Mouse (Mus musculus) myocyte (in vitro differentiated cells): ENCODE measurements at regions not wholly inside any gene's neighbourhood (a gene's known extent, or its start where the extent isn't known, plus 50 kb on each side); places are given as distances from the start of the nearest gene placed in this dataset.

ENCODE experiments used
- H3K27me3 ChIP-seq: one replicate; pipeline ENCODE4 v1.6.1; 2011; ENCODE audit not compliant: control insufficient read depth, insufficient read depth, insufficient read length
- H3K36me3 ChIP-seq: one replicate; pipeline ENCODE4 v1.6.1; 2011; ENCODE audit not compliant: control insufficient read depth, insufficient read depth
- H3K4me2 ChIP-seq: one replicate; pipeline ENCODE4 v1.6.1; 2011; ENCODE audit warnings: low read depth, control low read depth
- H3K4me3 ChIP-seq: one replicate; pipeline ENCODE4 v1.5.1; 2011; ENCODE audit warnings: mild to moderate bottlenecking, control low read depth, moderate library complexity
- H3K79me2 ChIP-seq: one replicate; pipeline ENCODE4 v1.6.1; 2011; ENCODE audit not compliant: control insufficient read depth, insufficient read depth
- H3ac ChIP-seq: one replicate; pipeline ENCODE4 v1.6.1; 2011; ENCODE audit not compliant: control insufficient read depth, insufficient read length
- CEBPB ChIP-seq: IDR thresholded peaks from 2 replicates; pipeline ENCODE4 v1.6.1; 2011; ENCODE audit warnings: mild to moderate bottlenecking, moderate library complexity; ENCODE audit not compliant: poor library complexity, insufficient read depth, severe bottlenecking
- E2F4 ChIP-seq: IDR thresholded peaks from one replicate; pipeline ENCODE4 v1.6.1; 2011; ENCODE audit warnings: mild to moderate bottlenecking, control low read depth, moderate library complexity; ENCODE audit not compliant: insufficient read depth
- MAX ChIP-seq: IDR thresholded peaks from one replicate; pipeline ENCODE4 v1.6.1; 2011; ENCODE audit warnings: low read depth, mild to moderate bottlenecking, control low read depth
- MYOD1 ChIP-seq, 3 experiments: IDR thresholded peaks; one replicate each; pipeline ENCODE4 v1.6.1; 2011; ENCODE audit warnings: control low read depth in 2 of 3, low read depth in 2 of 3, mild to moderate bottlenecking in 2 of 3, moderate library complexity in 1 of 3; ENCODE audit not compliant: insufficient read length in 2 of 3, control insufficient read depth in 1 of 3
- MYOG ChIP-seq, 3 experiments: IDR thresholded peaks; one replicate each; pipeline ENCODE4 v1.6.1; 2011; ENCODE audit warnings: control low read depth in 2 of 3, low read depth in 2 of 3, mild to moderate bottlenecking in 2 of 3; ENCODE audit not compliant: insufficient read length in 2 of 3, control insufficient read depth in 1 of 3, insufficient read depth in 1 of 3
- POLR2A ChIP-seq: IDR thresholded peaks from one replicate; pipeline ENCODE4 v1.6.1; 2011; ENCODE audit warnings: low read depth, mild to moderate bottlenecking, control low read depth, moderate library complexity; ENCODE audit not compliant: insufficient read length
- POLR2AphosphoS2 ChIP-seq: IDR thresholded peaks from one replicate; pipeline ENCODE4 v1.6.1; 2011; ENCODE audit warnings: low read depth, control low read depth; ENCODE audit not compliant: insufficient read length
- REST ChIP-seq: IDR thresholded peaks from one replicate; pipeline ENCODE4 v1.6.1; 2011; ENCODE audit warnings: mild to moderate bottlenecking, control low read depth, moderate library complexity; ENCODE audit not compliant: insufficient read depth, insufficient read length
- SRF ChIP-seq: IDR thresholded peaks from one replicate; pipeline ENCODE4 v1.6.1; 2011; ENCODE audit warnings: low read depth; ENCODE audit not compliant: control insufficient read depth, insufficient read length
- TCF12 ChIP-seq: IDR thresholded peaks from one replicate; pipeline ENCODE4 v1.6.1; 2011; ENCODE audit warnings: mild to moderate bottlenecking, control low read depth; ENCODE audit not compliant: poor library complexity, insufficient read depth, severe bottlenecking
- TCF3 ChIP-seq: IDR thresholded peaks from one replicate; pipeline ENCODE4 v1.6.1; 2011; ENCODE audit warnings: low read depth, control low read depth; ENCODE audit not compliant: insufficient read length
- USF1 ChIP-seq: IDR thresholded peaks from one replicate; pipeline ENCODE4 v1.6.1; 2011; ENCODE audit warnings: low read depth, mild to moderate bottlenecking, control low read depth, moderate library complexity

GRCm38 (mm10) chr14:105841888-105842287 lies 54.7 kb downstream of the Spry2 start:
- Histone ChIP-seq H3K4me2 (no peak overlapping the region), H3K4me3 (no peak overlapping the region), H3K36me3 (no peaks in the 10 kb centered on the region), H3K79me2 (no peaks in the 10 kb centered on the region), H3K27me3 (no peaks in the 10 kb centered on the region), H3ac (no peak overlapping the region)
- no peak for TF ChIP-seq CEBPB
- TF ChIP-seq E2F4 = no peak
- TF ChIP-seq MYOG (IDR thresholded peaks at IDR 0.05; ENCODE audit: control insufficient read depth in 1 of 3, insufficient read depth in 1 of 3, insufficient read length in 2 of 3, low read depth in 2 of 3) = no peak
- no peak for TF ChIP-seq TCF12
- no peak for TF ChIP-seq POLR2A
- no peak for TF ChIP-seq POLR2AphosphoS2
- TF ChIP-seq MAX = no peak
- no peak for TF ChIP-seq USF1
- TF ChIP-seq SRF = no peak

- Histone ChIP-seq H3ac (no peak overlapping the region), H3K36me3 (no peaks in the 10 kb centered on the region), H3K27me3 (no peaks in the 10 kb centered on the region), H3K79me2 (no peaks in the 10 kb centered on the region), H3K4me3 (no peak overlapping the region), H3K4me2 (no peak overlapping the region)
- TF ChIP-seq USF1 = no peak
- TF ChIP-seq POLR2A = no peak
- no peak for TF ChIP-seq TCF3
- no peak for TF ChIP-seq CEBPB
- TF ChIP-seq TCF12 = no peak
- no peak for TF ChIP-seq MAX
- no peak for TF ChIP-seq MYOG (IDR thresholded peaks at IDR 0.05; ENCODE audit: control insufficient read depth in 1 of 3, insufficient read depth in 1 of 3, insufficient read length in 2 of 3, low read depth in 2 of 3)
- no peak for TF ChIP-seq REST
- no peak for TF ChIP-seq E2F4
- no peak for TF ChIP-seq POLR2AphosphoS2
- TF ChIP-seq MYOD1 (IDR thresholded peaks at IDR 0.05; ENCODE audit: control insufficient read depth in 1 of 3, insufficient read length in 2 of 3, low read depth in 2 of 3) = no peak
- no peak for TF ChIP-seq SRF
Measured at GRCm38 (mm10) chr14:105837533-105837932, 59.1 kb downstream of the Spry2 start.

GRCm38 (mm10) chr14:105830701-105831100 lies 65.9 kb downstream of the Spry2 start:
- no peak overlapping the region for H3K4me2 ChIP-seq
- H3ac ChIP-seq = no peak overlapping the region

GRCm38 (mm10) chr14:105830301-105830700 lies 66.3 kb downstream of the Spry2 start:
- TF ChIP-seq POLR2A (no peak), SRF (no peak), MYOG (IDR thresholded peaks at IDR 0.05; ENCODE audit: control insufficient read depth in 1 of 3, insufficient read depth in 1 of 3, insufficient read length in 2 of 3, low read depth in 2 of 3) (no peak)
- H3K36me3 ChIP-seq = no peaks in the 10 kb centered on the region

More at GRCm38 (mm10) chr14:105830701-105831100, 65.9 kb downstream of the Spry2 start:
- Histone ChIP-seq H3K27me3 (no peaks in the 10 kb centered on the region), H3K79me2 (no peaks in the 10 kb centered on the region), H3K4me3 (no peak overlapping the region), H3K36me3 (no peaks in the 10 kb centered on the region)
- TF ChIP-seq SRF (no peak), TCF3 (no peak), MYOD1 (IDR thresholded peaks at IDR 0.05; ENCODE audit: control insufficient read depth in 1 of 3, insufficient read length in 2 of 3, low read depth in 2 of 3) (no peak), USF1 (no peak), MAX (no peak), REST (no peak), POLR2AphosphoS2 (no peak), CEBPB (no peak), POLR2A (no peak), E2F4 (no peak), MYOG (IDR thresholded peaks at IDR 0.05; ENCODE audit: control insufficient read depth in 1 of 3, insufficient read depth in 1 of 3, insufficient read length in 2 of 3, low read depth in 2 of 3) (no peak)

GRCm38 (mm10) chr14:105823129-105823528 lies 73.5 kb downstream of the Spry2 start:
- Histone ChIP-seq H3K4me2 (no peak overlapping the region), H3ac (no peak overlapping the region), H3K36me3 (no peaks in the 10 kb centered on the region), H3K4me3 (no peak overlapping the region), H3K79me2 (no peaks in the 10 kb centered on the region), H3K27me3 (no peaks in the 10 kb centered on the region)
- no peak for TF ChIP-seq REST

More at GRCm38 (mm10) chr14:105830301-105830700, 66.3 kb downstream of the Spry2 start:
- Histone ChIP-seq H3K4me2 (no peak overlapping the region), H3ac (no peak overlapping the region), H3K4me3 (no peak overlapping the region), H3K27me3 (no peaks in the 10 kb centered on the region), H3K79me2 (no peaks in the 10 kb centered on the region)
